Comparison of ENCODE assay signal across 1 mouse cellular context in genomic region chr5:146813421-146813820, GRCm38 (mm10).
TF ChIP-seq lines count a peak whose summit lies in the region.

No protein-coding gene starts in this region.

TF ChIP-seq in MEL, 35 proteins besides CTCF, POLR2A, EP300 and RAD21 (continued from another document):
- no peak for TF ChIP-seq MAFK (IDR thresholded peaks at IDR 0.05; ENCODE audit: borderline replicate concordance, low read depth, low read length)
- no peak for TF ChIP-seq MYC (IDR thresholded peaks at IDR 0.05; ENCODE audit: low read depth, low read length)
- 0 out of 2 replicates have a peak, but pooled peaks have one; percentile 9 for TF ChIP-seq ZC3H11A (IDR thresholded peaks at IDR 0.05; ENCODE audit: low read depth, low read length)
- no peak for TF ChIP-seq USF2 (IDR thresholded peaks at IDR 0.05; ENCODE audit: borderline replicate concordance in 1 of 2, insufficient read depth in 1 of 2, low read depth in 1 of 2, low read length in 2 of 2)
- no peak for TF ChIP-seq TBP (IDR thresholded peaks at IDR 0.05; ENCODE audit: low read depth, low read length)
- TF ChIP-seq MAZ (IDR thresholded peaks at IDR 0.05; ENCODE audit: low read depth, low read length), result no peak
- no peak for TF ChIP-seq RCOR1 (IDR thresholded peaks at IDR 0.05; ENCODE audit: low read depth, low read length)
- TF ChIP-seq GATA1 (IDR thresholded peaks at IDR 0.05; ENCODE audit: low read depth, low read length), result no peak
- no peak for TF ChIP-seq JUND (IDR thresholded peaks at IDR 0.05; ENCODE audit: low read depth, low read length)
- TF ChIP-seq UBTF (IDR thresholded peaks at IDR 0.05; ENCODE audit: borderline replicate concordance, insufficient read depth, low read depth, low read length), result no peak
- peak; percentile 44 for TF ChIP-seq SMC3 (IDR thresholded peaks at IDR 0.05; ENCODE audit: low read depth, low read length)
- no peak for TF ChIP-seq POLR2AphosphoS5 (IDR thresholded peaks at IDR 0.05; ENCODE audit: borderline replicate concordance, low read depth, low read length)
- no peak for TF ChIP-seq ZMIZ1 (IDR thresholded peaks at IDR 0.05; ENCODE audit: low read depth, low read length)
